In genomic region chr3:152761116-152761515, GRCm38 (mm10) we compare ENCODE assay signal across 8 mouse cellular contexts. TPM values are rescaled to one million over a fixed set of nuclear protein-coding genes. Genes with fewer than 3 reads are reported as not detected.
DNase-seq lines count a peak whose midpoint lies in the region; ATAC-seq and TF ChIP-seq lines count a peak whose summit lies in the region.

No protein-coding gene starts in this region.

- ATAC-seq in forebrain, embryonic 15.5 days (replicated peaks): no peak

- H3K36me3 ChIP-seq in forebrain, embryonic 15.5 days: no peaks in the 10 kb centered on the region

- DNase-seq in gastrocnemius, adult 18-20 months (ENCODE audit: low spot score): peak; percentile 35
- DNase-seq in gastrocnemius, postnatal 36 days: no peak
- DNase-seq in right cerebral cortex, postnatal 10 days (ENCODE audit: low spot score in 2 of 2): peak; percentile 57 to 64
- DNase-seq in right cerebral cortex, postnatal 25 days: no peak
- peak; percentile 44 for DNase-seq in layer of hippocampus, adult 9-10 months (ENCODE audit: low spot score)
- peak; percentile 60 for DNase-seq in mesoderm, embryonic 11.5 days (ENCODE audit: low read depth, low spot score)

- intact Hi-C loops in gastrocnemius, postnatal 36 days (cut with DNase I): no loop called here

- 16% methylated on average over 7 of the region's 7 CpGs for WGBS in forebrain, embryonic 15.5 days

- H3K27me3 ChIP-seq in forebrain, embryonic 15.5 days: no peaks in the 10 kb centered on the region

- H3K9me3 ChIP-seq in forebrain, embryonic 15.5 days: no peaks in the 10 kb centered on the region

- no peak overlapping the region for H3K4me2 ChIP-seq in forebrain, embryonic 15.5 days (replicated peaks)

- no peak overlapping the region for H3K4me3 ChIP-seq in cortical plate, adult 2 months (ENCODE audit: insufficient read depth, low read length)
- H3K4me3 ChIP-seq in forebrain, embryonic 15.5 days: no peak overlapping the region

- H3K9ac ChIP-seq in forebrain, embryonic 15.5 days (replicated peaks): no peak overlapping the region

- TF ChIP-seq POLR2A in cortical plate, adult 2 months (IDR thresholded peaks at IDR 0.05; ENCODE audit: extremely low read depth, insufficient read depth, low read length): no peak

- no peaks in the 10 kb centered on the region; the same call in 1 of the 2 replicates for H3K4me1 ChIP-seq in cortical plate, adult 2 months (ENCODE audit: control insufficient read depth, insufficient read depth, low read length)
- H3K4me1 ChIP-seq in forebrain, embryonic 15.5 days: peaks cover 30% of the 10 kb centered on the region

- TF ChIP-seq CTCF in cortical plate, adult 2 months (IDR thresholded peaks at IDR 0.05; ENCODE audit: extremely low read depth, insufficient read depth, low read length): peak; percentile 52; the same call in 1 of the 2 replicates

- H3K27ac ChIP-seq in cortical plate, adult 2 months (ENCODE audit: insufficient read depth, low read length): no peak overlapping the region
- no peak overlapping the region for H3K27ac ChIP-seq in forebrain, embryonic 15.5 days (replicated peaks)

RNA-seq across cellular contexts. Expression of gene Pigk, which starts 47.2 kb away (rescaled TPM):
- total RNA-seq in gastrocnemius, adult 18-20 months (2021): 10 to 100 TPM; 21.0 to 22.4 TPM
- total RNA-seq in gastrocnemius, postnatal 36 days (2021): 10 to 100 TPM; 16.4 to 18.6 TPM
- 24.6 and 25.2 TPM in 2 replicates for polyA plus RNA-seq in cortical plate, adult 2 months (2012; rRNA removed)
- polyA plus RNA-seq in forebrain, embryonic 15.5 days (2015; fragmentation: Nextera tagmentation; extraction: Ambion mirVana): 31.0 and 32.1 TPM in 2 replicates

Comparison
In these comparisons a context has a peak if more than half of its experiments do, and no peak if none do; other contexts are left out.
1. DNase-seq: peak in gastrocnemius, adult 18-20 months (single experiment), right cerebral cortex, postnatal 10 days (2 of 2), layer of hippocampus, adult 9-10 months (single experiment) and mesoderm, embryonic 11.5 days (single experiment); none in gastrocnemius, postnatal 36 days (0 of 2) and right cerebral cortex, postnatal 25 days (single experiment).